Mouse (Mus musculus) urinary bladder, postnatal 36 days (tissue): Measurements from ENCODE around the gene Slc50a1.

ENCODE experiments used
- DNase-seq, 2 experiments: peaks; one replicate each; pipeline ENCODE4 v3.0.0; 2022; ENCODE audit warnings: low spot score in 2 of 2, mixed read lengths in 1 of 2

Gene Slc50a1

GRCm38 (mm10) chr3:89270051-89270755 is at the start of gene Slc50a1:
Gene Slc50a1 (minus strand): TSS chr3:89270570.
- peak; percentile 79 to 88 for DNase-seq

DNA sequence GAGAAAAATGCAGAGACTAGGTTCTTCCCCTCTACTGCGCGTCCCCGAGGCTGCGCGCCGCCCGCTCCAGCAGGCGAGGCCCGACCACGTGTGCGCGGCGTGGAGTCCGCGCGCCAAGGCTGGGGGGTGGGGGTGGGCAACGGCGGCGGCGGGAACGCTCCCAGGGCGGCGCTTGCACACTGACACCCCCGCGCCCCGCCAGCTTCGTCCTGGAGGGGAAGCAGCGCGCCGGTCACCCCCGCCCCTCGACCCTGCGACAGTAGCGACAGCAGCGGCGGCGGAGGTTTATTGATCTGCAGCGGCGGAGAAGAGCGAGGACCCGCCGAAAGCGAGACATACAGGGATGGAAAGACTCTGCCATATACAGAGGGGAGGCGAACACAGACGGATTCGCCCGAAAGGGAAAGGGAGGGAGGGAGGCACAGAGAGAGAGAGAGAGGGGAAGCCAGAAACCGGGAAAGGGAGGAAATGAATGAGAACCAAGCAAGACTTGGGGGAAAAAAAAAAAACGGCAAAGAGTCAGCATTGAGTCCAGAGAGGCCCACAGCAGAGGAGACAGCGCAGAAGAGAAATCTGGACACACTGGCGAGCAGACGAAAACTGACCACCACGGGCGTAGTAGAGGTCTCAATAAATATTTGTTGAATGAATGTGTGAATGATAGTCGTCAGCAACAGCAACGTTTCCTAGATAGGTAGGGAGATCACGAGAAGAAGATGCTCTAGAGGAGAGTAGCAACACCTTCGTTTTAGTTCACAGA is 49.4 kb upstream of the Slc50a1 start:
- DNase-seq = no peak

DNA sequence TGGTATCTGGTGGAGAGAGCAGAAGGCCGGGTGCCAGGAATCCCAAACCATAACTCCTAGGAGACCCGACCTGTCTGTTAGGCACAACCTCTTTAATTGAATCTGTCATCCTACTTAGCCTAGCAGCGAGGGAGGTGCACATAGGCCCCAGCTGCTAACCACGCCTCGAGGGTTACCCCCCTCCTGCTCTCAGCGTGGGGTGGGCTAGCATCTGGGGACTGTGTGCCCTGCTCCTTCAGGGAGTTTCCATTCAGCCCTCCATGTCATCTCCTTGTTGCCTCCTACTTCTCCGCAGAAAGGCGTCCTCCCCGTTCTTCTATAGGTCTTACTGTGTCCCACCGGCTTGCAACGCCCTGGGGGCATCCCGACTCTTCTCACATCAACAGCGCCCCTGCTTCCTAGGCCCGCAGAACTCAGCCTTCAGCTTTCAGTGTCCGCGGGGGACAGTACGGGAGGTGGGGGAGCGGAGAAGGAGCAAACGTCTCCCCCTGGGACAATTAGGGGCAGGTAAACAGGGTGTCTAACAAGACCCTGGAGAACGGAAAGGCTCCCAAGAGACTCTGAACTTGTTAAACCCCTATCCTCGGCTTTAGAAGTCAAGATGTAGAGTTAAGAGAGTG is 48.7 kb upstream of the Slc50a1 start:
- no peak for DNase-seq

DNA sequence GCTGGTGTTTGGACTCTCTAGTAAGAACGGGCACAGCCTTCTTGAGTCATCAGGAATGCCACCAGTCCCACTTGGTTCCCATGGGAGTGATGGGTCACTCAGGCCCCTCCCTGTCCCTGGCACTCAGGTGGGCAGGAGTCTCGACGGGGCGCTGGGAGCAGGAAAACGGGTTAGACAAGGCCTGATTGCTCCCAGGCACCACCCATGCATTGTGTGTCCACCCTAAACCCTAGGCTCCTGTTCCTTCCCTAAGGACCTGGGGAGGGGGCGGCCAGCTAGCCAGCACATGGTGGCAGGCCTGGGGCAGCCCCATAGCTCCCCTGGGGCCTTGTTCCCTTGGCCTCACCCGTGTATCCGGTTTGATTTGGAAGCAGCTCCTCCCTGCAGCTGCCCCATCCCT is 47.9 kb upstream of the Slc50a1 start:
- no peak for DNase-seq

DNA sequence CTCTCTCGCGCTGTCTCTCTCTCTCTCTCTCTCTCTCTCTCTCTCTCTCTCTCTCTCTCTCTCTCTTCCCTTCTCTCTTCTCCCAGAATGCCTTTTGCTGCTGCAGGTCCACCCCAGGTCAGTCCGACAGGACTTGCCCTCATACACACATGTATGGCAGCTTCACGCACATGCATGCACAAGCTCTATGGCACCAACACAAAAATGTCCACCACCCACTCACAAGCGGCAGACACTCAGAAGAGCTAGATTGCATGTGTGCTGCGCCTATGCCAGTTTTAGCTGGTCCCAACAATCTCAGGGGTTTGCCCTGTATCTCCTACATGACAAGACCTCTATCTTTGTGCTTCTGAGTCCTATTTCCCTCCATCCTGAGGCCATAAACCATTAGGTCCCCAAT is 46.9 kb upstream of the Slc50a1 start:
- DNase-seq = no peak

DNA sequence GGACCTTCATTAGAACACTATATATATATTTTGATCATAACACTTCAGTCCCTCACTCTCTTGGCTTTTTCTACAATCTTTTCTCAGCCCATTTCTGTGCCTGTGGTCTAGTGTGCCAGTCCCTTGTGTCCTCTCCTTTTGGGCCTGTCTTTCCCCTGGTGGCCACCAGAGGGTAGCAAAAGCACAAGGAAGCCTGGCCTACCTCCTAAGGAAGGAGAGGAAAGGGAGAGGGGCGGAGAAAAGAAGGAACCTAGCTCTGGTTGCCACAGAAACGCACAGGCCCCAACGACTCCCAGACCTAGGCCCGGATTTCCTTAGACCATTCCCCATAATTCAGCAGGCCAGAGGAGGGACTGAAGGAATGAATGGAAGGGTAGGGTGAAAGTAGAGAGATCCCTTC is 46.5 kb upstream of the Slc50a1 start:
- peak; percentile 76 to 84 for DNase-seq

- DNase-seq = no peak
Measured at GRCm38 (mm10) chr3:89315930-89316831, 45.8 kb upstream of the Slc50a1 start.

- DNase-seq = peak; percentile 54 to 71
Measured at GRCm38 (mm10) chr3:89315195-89315929, 45.0 kb upstream of the Slc50a1 start.

- no peak for DNase-seq
Measured at GRCm38 (mm10) chr3:89314791-89315190, 44.4 kb upstream of the Slc50a1 start.

DNA sequence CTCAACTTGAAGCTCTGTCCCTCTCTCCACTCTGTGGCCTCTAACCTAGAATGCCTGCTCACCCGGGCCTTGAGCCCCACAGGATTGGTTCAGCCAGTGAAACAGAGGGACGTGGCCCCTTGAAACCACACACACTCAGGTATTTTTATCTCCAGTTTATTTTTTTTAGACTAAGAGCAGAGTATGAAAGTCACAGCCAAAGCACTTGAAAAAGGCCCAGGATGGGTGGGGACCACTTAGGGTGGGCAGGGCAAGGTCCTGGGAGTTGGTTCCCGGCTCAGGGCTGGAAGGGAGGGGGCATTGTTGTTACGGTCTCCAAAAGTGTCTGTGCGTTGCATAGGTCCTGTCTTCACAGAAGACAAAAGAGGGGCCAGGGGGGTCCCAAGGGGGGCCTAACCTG is 44.0 kb upstream of the Slc50a1 start:
- DNase-seq = no peak

DNA sequence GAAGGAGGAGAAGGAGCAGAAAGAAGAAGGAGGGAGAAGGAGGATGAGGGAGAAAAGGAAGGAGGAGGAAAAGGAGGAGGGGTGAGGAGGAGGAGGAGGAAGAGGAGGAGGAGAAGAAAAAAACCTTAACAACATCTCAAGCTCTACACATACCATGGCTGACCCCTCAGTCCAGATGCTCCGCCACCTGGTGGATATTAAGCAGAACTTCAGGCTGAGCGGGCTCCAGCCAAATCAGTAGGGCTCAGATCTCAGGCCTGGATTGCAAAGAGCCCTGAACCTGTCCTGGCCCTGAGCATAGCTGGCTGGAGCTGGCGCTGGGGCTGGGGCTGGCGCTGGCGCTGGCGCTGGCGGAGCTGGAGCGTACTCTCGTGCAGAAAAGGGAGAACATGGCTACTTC is 37.7 kb upstream of the Slc50a1 start:
- peak; percentile 43 to 69 for DNase-seq

- no peak for DNase-seq
Measured at GRCm38 (mm10) chr3:89305551-89306325, 35.4 kb upstream of the Slc50a1 start.

DNA sequence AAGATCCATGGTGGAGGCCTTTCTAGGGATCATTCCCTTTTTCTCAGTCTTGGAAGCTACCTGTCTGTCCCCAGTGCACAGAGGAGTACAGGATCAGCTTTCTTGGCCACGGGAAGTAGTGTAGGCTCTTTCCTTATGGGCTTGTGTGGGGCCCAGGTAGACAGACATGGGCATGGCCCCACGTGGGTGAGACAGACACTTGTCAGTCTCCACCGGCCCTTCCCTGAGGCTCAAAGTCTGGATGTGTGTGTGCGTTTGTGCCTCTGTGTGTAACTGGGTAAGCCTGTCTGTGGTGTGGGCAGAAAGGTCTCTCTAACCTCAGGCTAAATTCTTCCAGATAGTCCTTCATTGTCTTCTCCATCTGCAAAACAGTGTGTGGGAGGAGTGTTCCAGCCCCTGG is 34.7 kb upstream of the Slc50a1 start:
- no peak for DNase-seq

GRCm38 (mm10) chr3:89304440-89304839 is 34.1 kb upstream of the Slc50a1 start:
- no peak for DNase-seq

- no peak for DNase-seq
Measured at GRCm38 (mm10) chr3:89300514-89300913, 30.1 kb upstream of the Slc50a1 start.

DNA sequence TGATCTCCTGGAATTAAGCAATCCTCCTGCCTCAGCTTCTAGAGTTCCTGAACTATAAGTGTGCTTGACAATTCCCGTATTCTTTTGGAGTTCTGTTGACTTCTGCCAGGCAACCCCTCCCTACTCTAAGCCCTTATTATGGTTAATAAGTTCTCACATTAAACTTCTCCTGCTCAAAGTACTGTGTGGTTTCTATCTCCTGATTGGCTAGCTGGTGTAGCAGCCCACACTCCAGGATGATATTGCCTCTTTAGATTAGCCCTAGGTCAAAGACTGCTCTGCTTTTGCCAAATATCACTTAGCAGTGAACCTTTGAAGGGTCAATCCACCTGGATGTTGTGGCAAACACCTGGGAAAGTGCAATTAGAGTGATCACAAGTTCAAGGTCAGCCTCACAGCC is 29.7 kb upstream of the Slc50a1 start:
- DNase-seq = no peak

DNA sequence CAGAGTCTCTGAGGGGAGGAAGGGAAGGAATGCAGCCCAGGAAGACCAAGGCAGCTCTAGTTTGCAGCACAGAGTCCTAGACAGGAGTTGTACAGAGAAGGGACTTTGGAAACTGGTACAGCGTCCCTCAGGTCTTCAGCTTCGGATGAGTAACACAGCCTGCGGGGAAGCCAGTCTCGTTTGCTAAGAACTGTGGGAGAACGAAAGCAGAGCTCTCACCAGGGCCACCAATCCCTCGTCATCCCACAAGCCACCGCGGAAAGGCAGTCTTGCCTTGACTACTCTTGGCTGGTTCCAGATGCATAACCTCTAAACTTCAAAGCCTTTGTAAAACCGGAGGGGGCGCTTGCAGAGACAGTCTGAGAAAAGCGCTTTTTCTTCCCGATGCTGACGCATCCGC is 29.1 kb upstream of the Slc50a1 start:
- no peak for DNase-seq

DNA sequence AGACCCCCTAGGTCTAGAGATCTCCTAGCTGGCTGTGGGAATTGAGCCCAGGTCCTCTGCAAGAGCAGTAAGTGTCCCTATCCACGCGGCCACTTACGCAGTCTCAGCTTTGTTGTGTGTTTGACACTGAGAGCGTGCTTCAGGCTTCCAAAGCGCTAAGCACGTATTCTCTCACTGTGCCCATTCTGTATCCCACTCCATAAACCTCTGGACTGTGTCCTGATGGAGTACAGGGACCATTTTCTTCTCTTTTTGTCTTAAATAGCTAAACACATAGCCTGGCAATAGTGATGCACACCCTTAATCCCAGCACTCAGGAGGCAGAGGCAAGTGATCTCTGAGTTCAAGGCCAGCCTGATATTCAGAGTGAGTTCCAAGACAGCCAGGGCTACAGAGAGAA is 28.5 kb upstream of the Slc50a1 start:
- no peak for DNase-seq

DNA sequence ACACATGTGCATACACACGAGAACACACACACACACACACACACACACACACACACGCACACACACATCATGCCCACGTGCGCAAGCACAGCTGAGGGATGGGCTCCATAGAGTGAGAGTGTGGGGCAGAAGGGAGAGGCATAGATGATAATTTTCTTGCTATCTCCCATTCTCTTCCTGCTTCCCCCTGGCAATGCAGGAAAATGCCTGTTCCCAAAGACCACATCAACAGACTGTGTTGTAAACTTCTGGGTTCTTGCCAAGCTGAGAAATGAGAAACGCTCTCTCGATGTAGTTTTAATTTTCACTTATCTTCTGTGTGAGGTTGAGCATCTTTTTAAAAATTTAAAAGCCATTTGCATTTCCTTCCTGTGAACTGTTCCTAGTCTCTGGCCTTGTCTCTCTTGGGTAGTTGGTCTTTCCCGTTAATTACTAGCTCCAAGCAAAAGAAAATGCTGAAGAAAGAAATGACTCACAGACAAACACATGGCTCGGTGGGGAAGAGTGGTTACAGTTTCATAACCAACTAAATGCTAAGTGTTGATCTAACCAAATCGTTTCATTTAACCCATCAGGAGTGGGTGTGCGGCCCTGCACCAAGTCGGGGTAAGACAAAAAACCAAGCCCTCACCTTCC is 26.5 kb upstream of the Slc50a1 start:
- DNase-seq = no peak

DNA sequence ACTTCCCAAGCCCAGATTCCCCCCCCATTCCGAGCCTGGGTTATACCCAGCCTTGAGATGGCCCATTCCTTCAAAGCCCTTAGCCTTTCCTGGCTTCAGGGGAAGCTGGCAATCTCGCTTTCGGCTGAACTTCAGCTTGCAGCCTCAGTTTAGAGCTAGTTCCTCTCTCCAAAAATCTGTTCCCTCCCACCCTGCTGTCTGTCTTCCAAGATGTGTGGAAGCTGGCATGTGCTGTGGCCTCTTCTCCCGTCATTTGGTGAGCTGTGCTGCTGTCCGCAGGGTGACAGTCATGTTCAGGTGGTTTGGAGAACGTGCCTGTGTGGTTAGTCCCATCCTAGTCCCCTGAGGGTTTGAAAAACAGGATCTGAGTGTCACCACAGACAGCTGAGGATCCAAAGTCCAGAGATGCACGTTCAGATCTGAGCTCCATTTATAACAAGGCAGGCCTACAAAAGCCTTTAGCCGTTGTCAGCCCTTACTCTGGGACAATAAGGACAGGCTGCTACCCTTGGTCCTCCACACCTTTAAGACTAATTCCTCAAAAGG is 25.4 kb upstream of the Slc50a1 start:
- no peak for DNase-seq
